Comparison of ENCODE assay signal across 9 mouse cellular contexts in genomic region chr13:35659406-35659985, GRCm38 (mm10). TPM values are rescaled to one million over a fixed set of nuclear protein-coding genes. Genes with fewer than 3 reads are reported as not detected.
DNase-seq lines count a peak whose midpoint lies in the region; ATAC-seq and TF ChIP-seq lines count a peak whose summit lies in the region.
"Had no signal": no experiment of that assay in that cellular context is flagged by ENCODE, and none has a peak within 500 bp of the region (broad histone marks: within the 10 kb centered on the region; RNA-seq: fewer than 3 reads in every experiment).

TSS of gene Cdyl (plus strand) at chr13:35659833.

- TF ChIP-seq CTCF in liver, postnatal 0 days (IDR thresholded peaks at IDR 0.05; ENCODE audit: low read depth), result no peak

- H3K36me3 ChIP-seq in liver, embryonic 11.5 days (ENCODE audit: control insufficient read depth, insufficient read depth, low read length), result no peaks in the 10 kb centered on the region
- H3K36me3 ChIP-seq in liver, postnatal 0 days (replicated peaks; ENCODE audit: insufficient read depth, low read length), result no peaks in the 10 kb centered on the region
- H3K36me3 ChIP-seq in embryonic facial prominence, embryonic 12.5 days, result no peaks in the 10 kb centered on the region
- H3K36me3 ChIP-seq in limb, embryonic 13.5 days, result no peaks in the 10 kb centered on the region
- no peaks in the 10 kb centered on the region for H3K36me3 ChIP-seq in hindbrain, embryonic 13.5 days

- H3K9me3 ChIP-seq in liver, embryonic 11.5 days (ENCODE audit: control insufficient read depth, low read length), result no peaks in the 10 kb centered on the region
- no peaks in the 10 kb centered on the region for H3K9me3 ChIP-seq in liver, postnatal 0 days (ENCODE audit: low read length)
- no peaks in the 10 kb centered on the region for H3K9me3 ChIP-seq in embryonic facial prominence, embryonic 12.5 days
- no peaks in the 10 kb centered on the region for H3K9me3 ChIP-seq in limb, embryonic 13.5 days
- H3K9me3 ChIP-seq in hindbrain, embryonic 13.5 days, result no peaks in the 10 kb centered on the region

- no peaks in the 10 kb centered on the region for H3K4me1 ChIP-seq in liver, embryonic 11.5 days (replicated peaks; ENCODE audit: control insufficient read depth, insufficient read depth, low read length)
- no peaks in the 10 kb centered on the region for H3K4me1 ChIP-seq in liver, postnatal 0 days (ENCODE audit: insufficient read depth)
- H3K4me1 ChIP-seq in embryonic facial prominence, embryonic 12.5 days, result no peaks in the 10 kb centered on the region
- peaks cover 5% of the 10 kb centered on the region; the same call in 1 of the 2 replicates for H3K4me1 ChIP-seq in limb, embryonic 13.5 days
- H3K4me1 ChIP-seq in hindbrain, embryonic 13.5 days (replicated peaks), result no peaks in the 10 kb centered on the region

- intact Hi-C loops in gastrocnemius, postnatal 14 days (cut with DNase I; ENCODE audit: low total_unique reads), result no loop called here

- DNase-seq in gastrocnemius, postnatal 4 days (ENCODE audit: low spot score in 2 of 2), result no peak
- no peak for DNase-seq in gastrocnemius, adult 8-10 months (ENCODE audit: low spot score in 2 of 2)
- no peak for DNase-seq in liver, embryonic 11.5 days (ENCODE audit: low spot score)
- no peak for DNase-seq in liver, postnatal 0 days
- no peak for DNase-seq in gastrocnemius, postnatal 14 days
- DNase-seq: lung, adult 18-20 months had no signal

- no peak within 1 kb of the TSS for H3K4me3 ChIP-seq in liver, embryonic 11.5 days (ENCODE audit: low read depth, low read length)
- no peak within 1 kb of the TSS for H3K4me3 ChIP-seq in liver, postnatal 0 days (ENCODE audit: low read depth, low read length)
- no peak within 1 kb of the TSS for H3K4me3 ChIP-seq in embryonic facial prominence, embryonic 12.5 days
- H3K4me3 ChIP-seq in limb, embryonic 13.5 days, result no peak within 1 kb of the TSS
- H3K4me3 ChIP-seq in hindbrain, embryonic 13.5 days, result no peak within 1 kb of the TSS

- no peak for TF ChIP-seq EP300 in liver, postnatal 0 days (IDR thresholded peaks at IDR 0.05; ENCODE audit: low read depth)

- no peak for ATAC-seq in liver, embryonic 11.5 days (replicated peaks; ENCODE audit: low FRiP score)
- no peak for ATAC-seq in liver, postnatal 0 days
- no peak for ATAC-seq in embryonic facial prominence, embryonic 12.5 days (ENCODE audit: insufficient number of reproducible peaks, insufficient read depth, low FRiP score, low TSS enrichment)
- no peak for ATAC-seq in limb, embryonic 13.5 days (ENCODE audit: low FRiP score, low read depth)
- ATAC-seq in hindbrain, embryonic 13.5 days (ENCODE audit: low FRiP score), result no peak

- no peak within 1 kb of the TSS for H3K9ac ChIP-seq in liver, embryonic 11.5 days (ENCODE audit: low read depth, low read length)
- H3K9ac ChIP-seq in liver, postnatal 0 days (replicated peaks), result no peak within 1 kb of the TSS
- H3K9ac ChIP-seq in embryonic facial prominence, embryonic 12.5 days, result no peak within 1 kb of the TSS
- no peak within 1 kb of the TSS for H3K9ac ChIP-seq in limb, embryonic 13.5 days
- no peak within 1 kb of the TSS for H3K9ac ChIP-seq in hindbrain, embryonic 13.5 days

- WGBS in liver, embryonic 11.5 days, result 71% methylated on average over 4 of the region's 4 CpGs
- 64% methylated on average over 4 of the region's 4 CpGs for WGBS in liver, postnatal 0 days (ENCODE audit: insufficient replicate concordance)
- WGBS in embryonic facial prominence, embryonic 12.5 days, result 66% methylated on average over 4 of the region's 4 CpGs
- 44% methylated on average over 4 of the region's 4 CpGs for WGBS in limb, embryonic 13.5 days
- 83% methylated on average over 4 of the region's 4 CpGs for WGBS in hindbrain, embryonic 13.5 days

- H3K27me3 ChIP-seq in liver, embryonic 11.5 days (replicated peaks; ENCODE audit: control insufficient read depth, insufficient read depth, low read length), result no peaks in the 10 kb centered on the region
- no peaks in the 10 kb centered on the region for H3K27me3 ChIP-seq in liver, postnatal 0 days (ENCODE audit: insufficient read depth, low read length)
- no peaks in the 10 kb centered on the region for H3K27me3 ChIP-seq in embryonic facial prominence, embryonic 12.5 days
- no peaks in the 10 kb centered on the region for H3K27me3 ChIP-seq in limb, embryonic 13.5 days
- no peaks in the 10 kb centered on the region for H3K27me3 ChIP-seq in hindbrain, embryonic 13.5 days

- H3K4me2 ChIP-seq in liver, embryonic 11.5 days, result no peak within 1 kb of the TSS
- H3K4me2 ChIP-seq in liver, postnatal 0 days (ENCODE audit: low read depth, low read length), result no peak within 1 kb of the TSS
- H3K4me2 ChIP-seq in embryonic facial prominence, embryonic 12.5 days (replicated peaks), result no peak within 1 kb of the TSS
- H3K4me2 ChIP-seq in limb, embryonic 13.5 days (replicated peaks), result no peak within 1 kb of the TSS
- H3K4me2 ChIP-seq in hindbrain, embryonic 13.5 days, result no peak within 1 kb of the TSS

- no peak within 1 kb of the TSS for H3K27ac ChIP-seq in liver, embryonic 11.5 days (ENCODE audit: low read depth, low read length)
- no peak within 1 kb of the TSS for H3K27ac ChIP-seq in liver, postnatal 0 days (ENCODE audit: low read depth)
- no peak within 1 kb of the TSS for H3K27ac ChIP-seq in embryonic facial prominence, embryonic 12.5 days
- H3K27ac ChIP-seq in limb, embryonic 13.5 days, result no peak within 1 kb of the TSS
- H3K27ac ChIP-seq in hindbrain, embryonic 13.5 days, result no peak within 1 kb of the TSS

RNA-seq across cellular contexts. Expression of gene Cdyl, which starts in this region (rescaled TPM):
- total RNA-seq in gastrocnemius, postnatal 4 days (2021), result 10 to 100 TPM; 23.3 to 26.8 TPM
- 1 to 10 TPM; 4.7 to 5.7 (median 5.4) TPM for total RNA-seq in gastrocnemius, adult 8-10 months (2022)
- 17.6 and 19.1 TPM in 2 replicates for polyA plus RNA-seq in liver, embryonic 11.5 days (2014; fragmentation: Nextera tagmentation; extraction: Ambion mirVana)
- 5.8 and 5.9 TPM in 2 replicates for polyA plus RNA-seq in liver, postnatal 0 days (2015; fragmentation: Nextera tagmentation; extraction: Ambion mirVana)
- polyA plus RNA-seq in embryonic facial prominence, embryonic 12.5 days (2016; fragmentation: Nextera tagmentation; extraction: Ambion mirVana), result 16.4 and 18.8 TPM in 2 replicates
- 15.2 and 15.3 TPM in 2 replicates for polyA plus RNA-seq in limb, embryonic 13.5 days (2015; fragmentation: Nextera tagmentation; extraction: Ambion mirVana)
- 1 to 10 TPM; 7.2 to 9.5 TPM for total RNA-seq in gastrocnemius, postnatal 14 days (2021)
- polyA plus RNA-seq in hindbrain, embryonic 13.5 days (2015; fragmentation: Nextera tagmentation; extraction: Ambion mirVana), result 5.8 and 6.0 TPM in 2 replicates
